Mouse (Mus musculus) left cerebral cortex, postnatal 25 days (tissue): ENCODE measurements around the gene Zswim5. TPM values are rescaled to one million over a fixed set of nuclear protein-coding genes. Genes with fewer than 3 reads are reported as not detected.

Source experiments
- DNase-seq, 2 experiments: peaks; one replicate each; pipeline ENCODE4 v3.0.0; 2022; ENCODE audit warnings: low spot score in 2 of 2, mixed read lengths in 1 of 2
- intact Hi-C: fragments of 180-260 bp; cut with DNase I; formaldehyde crosslinking; loops from one replicate; pipeline ENCODE4 v1.15.1; 2025
- total RNA-seq, 2 experiments: library from RNA; stranded (reverse); gene quantifications; 2 replicates each; pipeline ENCODE4 v1.2.3; 2021

Zswim5 gene
- total RNA-seq, 2 experiments from 2014 or later, result 10.4 to 11.5 TPM

GRCm38 (mm10) chr4:116910489-116911181 is 33.5 kb downstream of the Zswim5 start:
- intact Hi-C loops, result no loop called here
- DNase-seq, result no peak

- DNase-seq, result no peak
- intact Hi-C loops, result no loop called here
These were observed 34.0 kb downstream of the Zswim5 start for GRCm38 (mm10) chr4:116911202-116911601.

GRCm38 (mm10) chr4:116913318-116913717 is 36.1 kb downstream of the Zswim5 start:
- no peak for DNase-seq
- intact Hi-C loops, result no loop called here

GRCm38 (mm10) chr4:116928006-116928651 is 51.0 kb downstream of the Zswim5 start:
- DNase-seq, result peak in 1 of 2 experiments; percentile 16
- intact Hi-C loops, result no loop called here

GRCm38 (mm10) chr4:116939585-116939984 is 62.4 kb downstream of the Zswim5 start:
- DNase-seq, result no peak

GRCm38 (mm10) chr4:116942695-116943094 is 65.5 kb downstream of the Zswim5 start:
- no peak for DNase-seq
- intact Hi-C loops, result no loop called here

More at GRCm38 (mm10) chr4:116939585-116939984, 62.4 kb downstream of the Zswim5 start:
- intact Hi-C loops, result no loop called here

GRCm38 (mm10) chr4:116944055-116944454 is 66.9 kb downstream of the Zswim5 start:
- intact Hi-C loops, result no loop called here
- peak in 1 of 2 experiments; percentile 8 for DNase-seq

- no peak for DNase-seq
These were observed 74.5 kb downstream of the Zswim5 start for GRCm38 (mm10) chr4:116951642-116952041.

GRCm38 (mm10) chr4:116954951-116955350 is 77.8 kb downstream of the Zswim5 start:
- DNase-seq, result no peak
- intact Hi-C loops, result no loop called here

More at GRCm38 (mm10) chr4:116951642-116952041, 74.5 kb downstream of the Zswim5 start:
- intact Hi-C loops, result no loop called here

- intact Hi-C loops, result no loop called here
- DNase-seq, result no peak
These were observed 99.3 kb downstream of the Zswim5 start for GRCm38 (mm10) chr4:116976503-116976902.

- DNase-seq, result no peak
- intact Hi-C loops, result loop anchor here (2.0 kb wide), 1 partner anchor 109 kb away; the partner anchor contains the start of gene Zswim5
These were observed 108.5 kb downstream of the Zswim5 start for GRCm38 (mm10) chr4:116985681-116986080.

- DNase-seq, result peak; percentile 62 to 75
- intact Hi-C loops, result loop anchor here (2.0 kb wide), 1 partner anchor 110 kb away; the partner anchor contains the start of gene Zswim5
These were observed 109.4 kb downstream of the Zswim5 start for GRCm38 (mm10) chr4:116986400-116987121.

GRCm38 (mm10) chr4:116987122-116987456 is 109.9 kb downstream of the Zswim5 start:
- intact Hi-C loops, result loop anchor here (2.0 kb wide), 1 partner anchor 110 kb away; the partner anchor contains the start of gene Zswim5
- DNase-seq, result no peak

- no peak for DNase-seq
- intact Hi-C loops, result loop anchor here (5.0 kb wide), 1 partner anchor 267 kb away; the partner anchor contains the start of gene Tesk2
These were observed 112.6 kb downstream of the Zswim5 start for GRCm38 (mm10) chr4:116989731-116990130.

GRCm38 (mm10) chr4:116991366-116991765 is 114.2 kb downstream of the Zswim5 start:
- intact Hi-C loops, result loop anchor here (1.0 to 5.0 kb wide), 2 partner anchors 164 to 269 kb away; partner anchors contain the start of gene Tesk2
- DNase-seq, result peak; percentile 83 to 84

GRCm38 (mm10) chr4:116993672-116994621 is 116.8 kb downstream of the Zswim5 start, which contains the start of gene Urod:
TSS of gene Urod (minus strand) at chr4:116994413.
- peak; percentile 93 to 97 for DNase-seq
- intact Hi-C loops, result loop anchor here (2.0 to 5.0 kb wide), 2 partner anchors 127 to 272 kb away; partner anchors contain the start of gene Tesk2

GRCm38 (mm10) chr4:116995131-116995797 is 118.1 kb downstream of the Zswim5 start, which contains the start of gene Hectd3:
TSS of gene Hectd3 (plus strand) at chr4:116995317.
- DNase-seq, result peak; percentile 58 to 66
- intact Hi-C loops, result loop anchor here (2.0 kb wide), 1 partner anchor 126 kb away; no protein-coding TSS in a partner anchor

- intact Hi-C loops, result loop anchor here (2.0 kb wide), 1 partner anchor 125 kb away; no protein-coding TSS in a partner anchor
- DNase-seq, result peak in 1 of 2 experiments; percentile 26
These were observed 118.6 kb downstream of the Zswim5 start for GRCm38 (mm10) chr4:116995798-116996135.
